Mouse (Mus musculus): ENCODE measurements around the gene Cdk5. TPM values are rescaled to one million over a fixed set of nuclear protein-coding genes. Genes with fewer than 3 reads are reported as not detected.
A peak's percentile ranks its signal among the peaks of the same experiment; 100 is the strongest.

Gene Cdk5
- polyA plus RNA-seq, 1 experiment from 2014 or later, result 48.2 TPM

DNA sequence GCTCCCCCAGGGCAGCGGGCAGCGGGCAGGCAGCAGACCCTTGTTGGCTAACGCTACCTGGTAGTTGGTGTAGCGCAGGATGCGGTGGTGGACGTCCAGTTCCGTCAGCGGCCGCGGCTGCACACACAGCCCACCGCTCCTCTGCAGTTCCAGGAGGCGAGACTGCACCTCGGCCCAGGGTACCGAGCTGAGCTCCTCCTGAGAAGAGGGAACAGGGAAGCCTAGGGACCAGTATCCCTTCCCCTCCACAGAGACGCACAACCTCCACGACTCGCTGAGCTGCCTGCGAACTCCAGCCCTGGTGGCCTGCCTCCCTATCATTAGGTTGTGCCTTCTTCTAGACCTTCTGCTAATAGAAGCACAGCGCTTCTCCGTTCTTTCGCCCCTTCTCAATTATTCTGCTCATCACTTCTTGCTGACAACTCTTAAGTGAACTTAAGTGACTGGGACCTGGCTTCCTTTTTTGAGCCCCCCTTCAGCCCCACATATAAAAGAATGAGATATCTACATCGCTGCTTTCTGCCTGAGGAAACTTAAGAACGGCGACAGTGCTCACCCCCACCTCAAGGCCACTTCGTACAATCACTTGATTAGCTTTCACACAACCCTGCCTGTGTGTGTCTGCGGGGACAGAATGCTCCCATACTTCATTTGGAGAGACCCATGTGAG, 34.9 kb downstream of the Cdk5 start:
- Histone ChIP-seq H3K36me3 (ENCODE audit: control insufficient read depth, insufficient read depth, low read length) (no peaks in the 10 kb centered on the region), H3K9me3 (ENCODE audit: control insufficient read depth, low read length) (no peaks in the 10 kb centered on the region), H3K27me3 (replicated peaks; ENCODE audit: control insufficient read depth, insufficient read depth, low read length) (peaks cover 42% of the 10 kb centered on the region), H3K4me1 (ENCODE audit: control insufficient read depth, insufficient read depth, low read length) (peaks cover 12% of the 10 kb centered on the region), H3K4me3 (ENCODE audit: low read depth, low read length) (peak overlapping the region; percentile 51), H3K4me2 (ENCODE audit: low read depth, low read length) (peak overlapping the region; percentile 99), H3K27ac (replicated peaks; ENCODE audit: low read depth, low read length) (no peak overlapping the region), H3K9ac (ENCODE audit: low read depth, low read length) (peak overlapping the region; percentile 65)
- DNase-seq (ENCODE audit: low spot score), result no peak
- no peak for ATAC-seq (ENCODE audit: low read depth)
- WGBS, result 41% methylated on average over 14 of the region's 26 CpGs

DNA sequence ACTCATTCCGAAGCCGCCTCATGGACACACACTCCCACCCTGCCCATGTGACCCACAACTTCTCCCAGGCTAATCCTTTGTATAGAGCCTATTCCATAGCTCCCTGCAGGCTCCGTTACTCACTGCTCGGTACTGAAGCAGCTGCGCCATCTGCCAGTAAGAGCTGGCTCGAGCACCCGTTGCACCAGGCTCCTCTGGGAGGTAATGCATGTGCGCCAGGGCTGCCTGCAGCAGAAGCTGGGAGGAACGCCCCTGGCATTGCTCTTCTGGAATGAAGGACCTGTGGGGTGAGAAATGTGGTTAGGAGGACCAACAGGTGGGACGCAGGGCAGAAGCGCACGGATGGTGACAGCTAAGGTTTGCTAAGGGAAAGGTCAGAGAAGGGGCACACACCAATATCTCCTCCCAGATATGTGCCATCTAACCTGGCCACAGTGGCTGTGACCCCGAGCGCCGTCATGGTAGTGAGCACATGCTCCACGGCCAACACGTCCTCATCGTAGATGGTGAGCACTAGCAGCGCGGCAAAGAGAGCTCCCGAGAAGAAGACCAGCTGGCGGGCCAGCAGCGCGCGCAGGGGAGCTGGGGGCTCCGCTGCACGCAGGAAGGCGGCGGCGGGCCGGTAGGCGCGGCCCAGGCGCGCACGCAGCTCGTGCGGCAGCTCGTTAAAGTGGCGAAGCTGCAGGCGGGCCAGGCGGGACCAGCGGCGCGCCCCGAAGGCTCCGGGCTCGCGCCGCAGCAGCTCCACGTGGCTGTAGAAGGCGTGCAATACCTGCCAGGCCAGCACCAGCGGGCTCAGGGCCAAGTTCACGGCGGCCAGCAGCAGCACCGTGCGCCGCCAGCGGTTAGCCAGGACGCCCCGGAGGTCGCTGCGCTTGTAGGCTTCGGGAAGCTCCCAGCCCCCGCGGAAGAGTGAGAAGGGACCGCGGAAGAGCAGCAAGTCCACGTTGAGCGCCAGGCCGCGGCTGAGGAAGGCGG, 35.8 kb downstream of the Cdk5 start:
- peak; percentile 83 for DNase-seq (ENCODE audit: low spot score)
- peak overlapping the region; percentile 99 for H3K4me2 ChIP-seq (ENCODE audit: low read depth, low read length)
- WGBS, result 4% methylated on average over 25 of the region's 73 CpGs
- H3K27ac ChIP-seq (replicated peaks; ENCODE audit: low read depth, low read length), result no peak overlapping the region
- H3K4me1 ChIP-seq (ENCODE audit: control insufficient read depth, insufficient read depth, low read length), result peaks cover 12% of the 10 kb centered on the region
- H3K36me3 ChIP-seq (ENCODE audit: control insufficient read depth, insufficient read depth, low read length), result no peaks in the 10 kb centered on the region
- peak overlapping the region; percentile 51 for H3K4me3 ChIP-seq (ENCODE audit: low read depth, low read length)
- H3K9me3 ChIP-seq (ENCODE audit: control insufficient read depth, low read length), result no peaks in the 10 kb centered on the region
- peak overlapping the region; percentile 65 for H3K9ac ChIP-seq (ENCODE audit: low read depth, low read length)
- H3K27me3 ChIP-seq (replicated peaks; ENCODE audit: control insufficient read depth, insufficient read depth, low read length), result peaks cover 42% of the 10 kb centered on the region
- ATAC-seq (ENCODE audit: low read depth), result peak; percentile 60

DNA sequence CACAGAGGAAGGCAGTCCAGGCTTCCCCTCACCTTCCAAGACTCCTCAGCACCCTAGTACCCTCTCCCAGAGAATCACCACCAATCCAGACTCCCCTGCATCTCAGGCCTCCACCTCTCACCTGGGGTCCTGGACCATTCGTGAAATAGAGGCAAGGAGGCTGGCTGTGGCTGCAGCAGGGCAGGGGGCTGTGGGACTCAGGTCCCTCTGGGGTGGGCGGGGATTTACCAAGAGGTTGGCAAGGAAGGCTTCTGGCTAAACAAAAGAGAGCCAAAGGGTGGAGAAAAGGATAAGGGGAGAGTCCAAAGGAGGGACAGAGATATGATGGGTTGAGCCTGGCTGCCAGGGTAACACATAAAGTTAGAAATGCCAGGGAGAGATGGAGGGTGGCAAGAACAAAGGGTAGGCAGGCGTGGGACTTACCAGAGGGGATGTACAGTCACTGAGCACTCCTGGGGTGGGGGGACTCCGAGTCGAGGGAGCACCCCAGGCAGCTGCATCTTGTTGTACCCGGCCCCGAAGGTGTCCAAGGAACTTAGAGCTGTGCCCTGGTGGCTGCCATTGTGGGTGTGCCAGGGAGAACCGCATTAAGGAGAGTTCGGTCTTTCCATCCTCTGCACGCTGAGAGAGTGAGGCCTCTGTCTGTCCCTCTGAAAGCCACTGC, 37.3 kb downstream of the Cdk5 start:
- no peaks in the 10 kb centered on the region for H3K9me3 ChIP-seq (ENCODE audit: control insufficient read depth, low read length)
- no peak overlapping the region for H3K4me3 ChIP-seq (ENCODE audit: low read depth, low read length)
- WGBS, result 85% methylated on average over 7 of the region's 10 CpGs
- H3K27ac ChIP-seq (replicated peaks; ENCODE audit: low read depth, low read length), result no peak overlapping the region
- no peaks in the 10 kb centered on the region for H3K36me3 ChIP-seq (ENCODE audit: control insufficient read depth, insufficient read depth, low read length)
- peaks cover 12% of the 10 kb centered on the region for H3K4me1 ChIP-seq (ENCODE audit: control insufficient read depth, insufficient read depth, low read length)
- DNase-seq (ENCODE audit: low spot score) (no peak), ATAC-seq (ENCODE audit: low read depth) (no peak)
- H3K4me2 ChIP-seq (ENCODE audit: low read depth, low read length), result no peak overlapping the region
- H3K9ac ChIP-seq (ENCODE audit: low read depth, low read length), result no peak overlapping the region
- peaks cover 42% of the 10 kb centered on the region for H3K27me3 ChIP-seq (replicated peaks; ENCODE audit: control insufficient read depth, insufficient read depth, low read length)

DNA sequence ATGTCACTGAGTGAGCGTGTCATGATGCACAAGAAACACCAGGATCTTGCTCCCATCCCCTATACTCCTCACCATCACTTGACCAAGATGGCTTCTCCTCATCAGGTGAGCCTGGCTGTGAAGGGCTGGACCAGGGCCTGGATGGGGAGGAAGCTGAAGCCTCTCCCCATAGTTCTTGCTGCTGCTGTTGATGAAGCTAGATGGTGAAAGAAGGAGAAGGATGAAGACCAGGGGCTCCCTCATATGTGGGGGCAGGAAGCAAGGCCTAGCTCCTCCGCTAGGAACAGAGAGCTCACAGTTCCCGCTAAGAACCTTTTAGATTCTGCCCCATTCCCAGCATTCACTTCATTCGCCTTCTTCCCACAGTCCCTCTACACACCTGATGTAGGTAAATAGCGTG, 38.0 kb downstream of the Cdk5 start:
- no peak overlapping the region for H3K4me3 ChIP-seq (ENCODE audit: low read depth, low read length)
- no peak overlapping the region for H3K9ac ChIP-seq (ENCODE audit: low read depth, low read length)
- DNase-seq (ENCODE audit: low spot score) (no peak), ATAC-seq (ENCODE audit: low read depth) (no peak)
- no peaks in the 10 kb centered on the region for H3K36me3 ChIP-seq (ENCODE audit: control insufficient read depth, insufficient read depth, low read length)
- H3K9me3 ChIP-seq (ENCODE audit: control insufficient read depth, low read length), result no peaks in the 10 kb centered on the region
- H3K27me3 ChIP-seq (replicated peaks; ENCODE audit: control insufficient read depth, insufficient read depth, low read length), result peaks cover 42% of the 10 kb centered on the region
- H3K27ac ChIP-seq (replicated peaks; ENCODE audit: low read depth, low read length), result no peak overlapping the region
- WGBS, result 86% methylated on average over 5 of the region's 5 CpGs
- H3K4me2 ChIP-seq (ENCODE audit: low read depth, low read length), result no peak overlapping the region
- H3K4me1 ChIP-seq (ENCODE audit: control insufficient read depth, insufficient read depth, low read length), result peaks cover 12% of the 10 kb centered on the region

DNA sequence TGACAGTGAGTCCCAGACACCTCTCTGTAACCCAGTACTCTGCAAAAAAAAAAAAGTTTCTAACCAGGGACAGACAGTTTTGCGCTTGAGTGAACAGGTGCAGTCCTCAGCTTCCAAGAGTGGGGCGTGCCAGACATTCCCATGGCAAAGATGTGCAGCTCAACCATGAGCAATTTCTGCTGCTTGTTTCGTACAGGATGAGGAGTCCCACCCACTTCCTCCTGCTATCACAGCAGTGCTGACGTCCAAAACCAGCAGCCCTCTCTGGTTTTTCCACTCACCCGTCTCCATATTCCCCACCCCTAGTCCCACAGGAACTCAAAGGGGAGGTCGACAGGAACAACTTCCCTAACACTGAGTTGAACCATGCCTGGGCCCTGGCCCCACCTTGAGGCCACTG, 38.9 kb downstream of the Cdk5 start:
- Histone ChIP-seq H3K4me1 (ENCODE audit: control insufficient read depth, insufficient read depth, low read length) (peaks cover 12% of the 10 kb centered on the region), H3K27ac (replicated peaks; ENCODE audit: low read depth, low read length) (no peak overlapping the region), H3K4me2 (ENCODE audit: low read depth, low read length) (no peak overlapping the region), H3K4me3 (ENCODE audit: low read depth, low read length) (no peak overlapping the region), H3K27me3 (replicated peaks; ENCODE audit: control insufficient read depth, insufficient read depth, low read length) (peaks cover 41% of the 10 kb centered on the region), H3K9ac (ENCODE audit: low read depth, low read length) (no peak overlapping the region), H3K36me3 (ENCODE audit: control insufficient read depth, insufficient read depth, low read length) (no peaks in the 10 kb centered on the region), H3K9me3 (ENCODE audit: control insufficient read depth, low read length) (no peaks in the 10 kb centered on the region)
- ATAC-seq (ENCODE audit: low read depth) (no peak), DNase-seq (ENCODE audit: low spot score) (peak; percentile 41)
- 50% methylated on average over 6 of the region's 6 CpGs for WGBS

DNA sequence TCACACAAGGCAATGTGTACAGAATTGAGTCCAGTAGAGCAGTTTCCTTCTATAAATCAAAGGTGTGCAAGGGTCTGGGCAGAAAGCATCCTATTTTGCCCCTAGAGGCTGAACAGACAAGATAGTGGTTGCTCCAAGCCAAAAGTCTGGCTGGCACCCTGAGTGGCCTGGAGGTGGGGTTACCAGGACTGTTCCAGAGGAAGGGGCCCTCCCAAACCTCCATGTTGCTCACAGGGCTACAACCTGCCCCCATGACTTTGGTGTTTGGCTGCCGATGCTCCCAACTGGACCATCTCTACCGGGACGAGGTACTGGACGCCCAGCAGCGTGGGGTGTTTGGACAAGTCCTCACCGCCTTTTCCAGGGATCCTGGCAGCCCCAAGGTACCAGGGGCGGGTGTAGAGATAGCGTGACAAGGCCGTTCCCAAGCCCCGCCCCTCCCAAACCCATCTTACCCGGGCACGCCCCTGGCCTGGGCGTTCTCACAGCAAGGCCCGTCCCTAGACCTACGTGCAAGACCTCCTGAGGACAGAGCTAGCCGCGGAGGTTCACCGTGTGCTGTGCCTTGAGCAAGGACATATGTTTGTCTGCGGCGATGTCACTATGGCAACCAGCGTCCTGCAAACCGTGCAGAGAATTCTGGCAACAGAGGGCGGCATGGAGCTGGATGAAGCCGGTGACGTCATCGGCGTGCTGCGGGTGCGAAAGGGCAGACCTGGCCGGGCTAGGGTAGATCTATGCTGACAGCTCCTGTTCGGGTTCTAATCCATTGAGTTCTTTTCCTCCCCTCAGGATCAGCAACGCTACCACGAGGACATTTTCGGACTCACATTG, 40.1 kb downstream of the Cdk5 start:
- Histone ChIP-seq H3K36me3 (ENCODE audit: control insufficient read depth, insufficient read depth, low read length) (no peaks in the 10 kb centered on the region), H3K27ac (replicated peaks; ENCODE audit: low read depth, low read length) (no peak overlapping the region), H3K9ac (ENCODE audit: low read depth, low read length) (peak overlapping the region; percentile 63), H3K4me3 (ENCODE audit: low read depth, low read length) (peak overlapping the region; percentile 50), H3K4me2 (ENCODE audit: low read depth, low read length) (peak overlapping the region; percentile 73), H3K9me3 (ENCODE audit: control insufficient read depth, low read length) (no peaks in the 10 kb centered on the region), H3K27me3 (replicated peaks; ENCODE audit: control insufficient read depth, insufficient read depth, low read length) (peaks cover 29% of the 10 kb centered on the region), H3K4me1 (ENCODE audit: control insufficient read depth, insufficient read depth, low read length) (peaks cover 12% of the 10 kb centered on the region)
- 3% methylated on average over 24 of the region's 34 CpGs for WGBS
- DNase-seq (ENCODE audit: low spot score) (peak; percentile 96), ATAC-seq (ENCODE audit: low read depth) (peak; percentile 80)

DNA sequence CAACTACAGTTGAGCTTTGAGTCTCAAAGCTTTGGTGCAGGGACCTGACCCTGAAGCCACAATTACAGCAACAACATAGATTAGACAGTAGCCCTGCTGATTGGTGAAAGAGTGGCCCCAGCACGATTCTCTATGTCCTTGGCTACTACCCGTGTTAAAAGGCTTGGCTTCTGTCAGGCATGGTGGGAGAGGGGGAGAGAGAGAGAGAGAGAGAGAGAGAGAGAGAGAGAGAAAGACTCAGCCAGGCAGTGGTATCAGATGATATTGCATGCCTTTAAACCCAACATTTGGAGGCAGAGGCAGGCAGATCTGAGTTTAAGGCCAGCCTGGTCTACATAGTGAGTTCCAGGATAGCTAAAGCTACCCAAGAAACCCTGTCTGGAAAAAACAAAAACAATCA, 41.3 kb downstream of the Cdk5 start:
- peaks cover 7% of the 10 kb centered on the region for H3K4me1 ChIP-seq (ENCODE audit: control insufficient read depth, insufficient read depth, low read length)
- H3K9ac ChIP-seq (ENCODE audit: low read depth, low read length), result no peak overlapping the region
- H3K4me3 ChIP-seq (ENCODE audit: low read depth, low read length), result no peak overlapping the region
- H3K27me3 ChIP-seq (replicated peaks; ENCODE audit: control insufficient read depth, insufficient read depth, low read length), result peaks cover 17% of the 10 kb centered on the region
- no peaks in the 10 kb centered on the region for H3K36me3 ChIP-seq (ENCODE audit: control insufficient read depth, insufficient read depth, low read length)
- H3K9me3 ChIP-seq (ENCODE audit: control insufficient read depth, low read length), result no peaks in the 10 kb centered on the region
- no peak for ATAC-seq (ENCODE audit: low read depth)
- H3K4me2 ChIP-seq (ENCODE audit: low read depth, low read length), result no peak overlapping the region
- H3K27ac ChIP-seq (replicated peaks; ENCODE audit: low read depth, low read length), result no peak overlapping the region
- WGBS, result 55% methylated on average over 2 of the region's 2 CpGs
- no peak for DNase-seq (ENCODE audit: low spot score)

DNA sequence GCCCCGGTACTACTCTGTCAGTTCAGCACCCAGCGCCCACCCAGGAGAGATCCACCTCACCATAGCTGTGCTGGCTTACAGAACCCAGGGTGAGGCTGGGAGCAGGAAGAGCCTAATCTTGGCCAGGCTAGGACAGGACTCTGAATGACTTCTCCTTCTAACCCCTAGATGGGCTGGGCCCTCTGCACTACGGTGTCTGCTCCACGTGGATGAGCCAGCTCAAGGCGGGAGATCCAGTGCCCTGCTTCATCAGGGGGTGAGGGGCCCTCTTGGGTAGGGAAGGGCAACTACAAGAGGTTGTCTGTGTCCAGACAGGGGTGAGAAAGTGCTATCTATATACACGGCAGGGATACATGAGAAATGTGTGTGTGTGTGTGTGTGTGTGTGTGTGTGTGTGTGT, 41.8 kb downstream of the Cdk5 start:
- no peaks in the 10 kb centered on the region for H3K36me3 ChIP-seq (ENCODE audit: control insufficient read depth, insufficient read depth, low read length)
- no peak overlapping the region for H3K4me2 ChIP-seq (ENCODE audit: low read depth, low read length)
- peaks cover 12% of the 10 kb centered on the region for H3K27me3 ChIP-seq (replicated peaks; ENCODE audit: control insufficient read depth, insufficient read depth, low read length)
- no peak overlapping the region for H3K4me3 ChIP-seq (ENCODE audit: low read depth, low read length)
- H3K27ac ChIP-seq (replicated peaks; ENCODE audit: low read depth, low read length), result no peak overlapping the region
- H3K9me3 ChIP-seq (ENCODE audit: control insufficient read depth, low read length), result no peaks in the 10 kb centered on the region
- no peak overlapping the region for H3K9ac ChIP-seq (ENCODE audit: low read depth, low read length)
- 80% methylated on average over 5 of the region's 6 CpGs for WGBS
- DNase-seq (ENCODE audit: low spot score) (no peak), ATAC-seq (ENCODE audit: low read depth) (no peak)
- peaks cover 7% of the 10 kb centered on the region for H3K4me1 ChIP-seq (ENCODE audit: control insufficient read depth, insufficient read depth, low read length)
